11 mouse cellular contexts compared by ENCODE assay signal in the genomic region with DNA sequence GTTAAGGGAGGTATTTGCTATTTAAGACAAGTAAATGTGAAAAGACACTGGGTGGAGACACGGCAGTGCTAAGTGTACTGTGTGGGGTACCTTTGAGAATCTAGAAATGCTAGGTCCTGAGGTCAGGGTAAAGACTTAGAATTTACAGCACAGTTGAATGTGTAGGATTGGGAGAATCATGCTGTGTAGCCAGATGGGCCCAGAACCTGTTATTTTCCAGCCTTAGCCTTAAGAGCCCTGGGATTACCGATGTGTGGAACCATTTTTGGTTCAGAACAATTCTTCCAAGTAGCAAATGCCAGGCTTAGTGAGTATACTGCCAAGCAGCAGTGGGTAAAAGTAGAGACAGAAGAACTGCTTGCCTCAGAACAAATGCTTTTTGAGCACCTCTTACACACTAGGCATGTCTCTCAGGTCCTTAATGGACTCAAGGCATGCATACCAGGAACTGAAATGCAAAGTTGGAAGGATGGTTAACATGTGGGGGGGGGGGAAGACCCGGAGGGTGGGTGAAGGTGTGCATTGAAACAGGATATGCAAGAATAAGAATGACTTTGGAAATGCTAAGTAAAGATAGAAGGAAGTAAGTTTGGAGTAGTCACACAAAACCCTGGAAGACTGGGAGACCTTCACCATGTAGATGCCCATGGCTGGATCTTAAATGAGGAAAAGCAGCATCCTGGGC. TPM values are rescaled to one million over a fixed set of nuclear protein-coding genes. Genes with fewer than 3 reads are reported as not detected.
DNase-seq lines count a peak whose midpoint lies in the region; ATAC-seq and TF ChIP-seq lines count a peak whose summit lies in the region.
"Had no signal": no experiment of that assay in that cellular context is flagged by ENCODE, and none has a peak within 500 bp of the region (broad histone marks: within the 10 kb centered on the region; RNA-seq: fewer than 3 reads in every experiment).

No protein-coding gene starts in this region.

- H3K27me3 ChIP-seq in CH12.LX (replicated peaks): no peaks in the 10 kb centered on the region
- no peaks in the 10 kb centered on the region for H3K27me3 ChIP-seq in forebrain, embryonic 14.5 days (replicated peaks; ENCODE audit: control insufficient read depth, insufficient read depth, low read length)
- no peaks in the 10 kb centered on the region for H3K27me3 ChIP-seq in liver, embryonic 15.5 days

- TF ChIP-seq RAD21 in CH12.LX (IDR thresholded peaks at IDR 0.05; ENCODE audit: low read depth, low read length): no peak

- peak overlapping the region; percentile 94 for H3K9ac ChIP-seq in CH12.LX (ENCODE audit: insufficient read depth, low read depth)
- H3K9ac ChIP-seq in forebrain, embryonic 14.5 days (ENCODE audit: low read length): peak overlapping the region; percentile 97
- peak overlapping the region; percentile 86; the same call in 1 of the 2 replicates for H3K9ac ChIP-seq in liver, embryonic 15.5 days

- peak overlapping the region; percentile 97; the same call in 1 of the 2 replicates for H3K27ac ChIP-seq in gastrocnemius, adult 2 months
- H3K27ac ChIP-seq in CH12.LX (ENCODE audit: insufficient read depth, low read depth): no peak overlapping the region
- no peak overlapping the region for H3K27ac ChIP-seq in forebrain, embryonic 14.5 days (ENCODE audit: low read depth, low read length)
- no peak overlapping the region for H3K27ac ChIP-seq in liver, embryonic 15.5 days (replicated peaks)

- H3K36me3 ChIP-seq in CH12.LX (replicated peaks in 1 of 2; ENCODE audit: control insufficient read depth in 1 of 2, insufficient read depth in 1 of 2, low read length in 1 of 2): peaks cover 41 to 59% of the 10 kb centered on the region in 2 experiments
- H3K36me3 ChIP-seq in forebrain, embryonic 14.5 days (ENCODE audit: control insufficient read depth, insufficient read depth, low read length): peaks cover 39% of the 10 kb centered on the region
- H3K36me3 ChIP-seq in liver, embryonic 15.5 days (replicated peaks): peaks cover 46% of the 10 kb centered on the region

- H3K9me3 ChIP-seq in CH12.LX (replicated peaks; ENCODE audit: low read length): no peaks in the 10 kb centered on the region
- H3K9me3 ChIP-seq in forebrain, embryonic 14.5 days (replicated peaks; ENCODE audit: control insufficient read depth, low read length): no peaks in the 10 kb centered on the region
- no peaks in the 10 kb centered on the region for H3K9me3 ChIP-seq in liver, embryonic 15.5 days (replicated peaks)

- ATAC-seq in forebrain, embryonic 14.5 days: no peak
- ATAC-seq in liver, embryonic 15.5 days (ENCODE audit: insufficient read depth): no peak

- dilution Hi-C loops in CH12.LX (cut with MboI; ENCODE audit: extremely low pct_ligation_motif_present, extremely low pct_unique_long_range_greater_than_20kb, low sequenced_read_pairs): no loop called here

- H3K4me3 ChIP-seq in gastrocnemius, adult 2 months: peak overlapping the region; percentile 79
- H3K4me3 ChIP-seq in CH12.LX (replicated peaks in 1 of 3; ENCODE audit: low read depth in 2 of 3, low read length in 2 of 3, poor library complexity in 1 of 3): peak overlapping the region; percentile 74 to 85 (median 83)
- peak overlapping the region; percentile 88 for H3K4me3 ChIP-seq in forebrain, embryonic 14.5 days (ENCODE audit: low read depth, low read length)
- peak overlapping the region; percentile 72 for H3K4me3 ChIP-seq in liver, embryonic 15.5 days (replicated peaks)

- H3K4me1 ChIP-seq in CH12.LX (ENCODE audit: control insufficient read depth in 1 of 2, insufficient read depth in 2 of 2): peaks cover 0 to 31% of the 10 kb centered on the region in 2 experiments; a peak in 2 of 4 replicates
- peaks cover 8% of the 10 kb centered on the region; the same call in 1 of the 2 replicates for H3K4me1 ChIP-seq in forebrain, embryonic 14.5 days (ENCODE audit: control insufficient read depth, insufficient read depth, low read length)
- H3K4me1 ChIP-seq in liver, embryonic 15.5 days (replicated peaks): peaks cover 25% of the 10 kb centered on the region

- H3K4me2 ChIP-seq in CH12.LX (ENCODE audit: insufficient read depth, low read depth, poor library complexity, severe bottlenecking): peak overlapping the region; percentile 60
- peak overlapping the region; percentile 90 for H3K4me2 ChIP-seq in forebrain, embryonic 14.5 days (ENCODE audit: low read length)
- H3K4me2 ChIP-seq in liver, embryonic 15.5 days: peak overlapping the region; percentile 87

- intact Hi-C loops in gastrocnemius, adult 2 months (cut with DNase I): loop anchor here (2.0 kb wide), 1 partner anchor 22 kb away; no protein-coding TSS in a partner anchor

- no peak for TF ChIP-seq CTCF in gastrocnemius, adult 2 months (IDR thresholded peaks at IDR 0.05)
- no peak for TF ChIP-seq CTCF in CH12.LX (conservative IDR thresholded peaks at IDR 0.05 in 1 of 2, IDR thresholded peaks at IDR 0.05 in 1 of 2; ENCODE audit: low read depth in 2 of 2, low read length in 2 of 2)

- TF ChIP-seq EP300 in CH12.LX (IDR thresholded peaks at IDR 0.05; ENCODE audit: low read length): no peak

- TF ChIP-seq POLR2A in CH12.LX (IDR thresholded peaks at IDR 0.05; ENCODE audit: low read depth, low read length): no peak

- peaks cover 25% of the 10 kb centered on the region for H3K79me2 ChIP-seq in CH12.LX (replicated peaks; ENCODE audit: control insufficient read depth, extremely low read depth, insufficient read depth, poor library complexity, severe bottlenecking)

- WGBS in forebrain, embryonic 14.5 days: 78% methylated on average over 3 of the region's 3 CpGs
- 56% methylated on average over 3 of the region's 3 CpGs for WGBS in liver, embryonic 15.5 days (ENCODE audit: insufficient replicate concordance)

- in situ Hi-C loops in CH12.LX (cut with MboI; ENCODE audit: low pct_ligation_motif_present, low pct_unique_long_range_greater_than_20kb, low sequenced_read_pairs): no loop called here

- DNase-seq in gastrocnemius, adult 2 months: no peak
- DNase-seq in gastrocnemius, postnatal 4 days (ENCODE audit: low spot score in 2 of 2): no peak
- DNase-seq in CH12.LX (ENCODE audit: extremely low read depth): no peak
- DNase-seq in forebrain, embryonic 14.5 days (ENCODE audit: low spot score): no peak
- no peak for DNase-seq in frontal cortex, postnatal 25 days (ENCODE audit: low spot score in 2 of 2)
- DNase-seq in spleen, postnatal 36 days (ENCODE audit: low spot score in 2 of 2): no peak
- DNase-seq in lung, postnatal 4 days: no peak
- DNase-seq: thymus, postnatal 4 days had no signal

TF ChIP-seq in CH12.LX, 34 proteins besides CTCF, POLR2A, EP300 and RAD21 (continues in another document):
- TF ChIP-seq CHD2 (IDR thresholded peaks at IDR 0.05; ENCODE audit: low read length) (no peak), ETS1 (conservative IDR thresholded peaks at IDR 0.05; ENCODE audit: low read depth, low read length) (no peak), BHLHE40 (IDR thresholded peaks at IDR 0.05; ENCODE audit: low read depth, low read length) (no peak), HCFC1 (IDR thresholded peaks at IDR 0.05; ENCODE audit: low read depth, low read length) (no peak), KAT2A (IDR thresholded peaks at IDR 0.05; ENCODE audit: insufficient replicate concordance, low read length) (no peak), CHD1 (IDR thresholded peaks at IDR 0.05; ENCODE audit: low read depth, low read length) (no peak), MAX (IDR thresholded peaks at IDR 0.05; ENCODE audit: low read length) (no peak), USF1 (IDR thresholded peaks at IDR 0.05; ENCODE audit: low read depth, low read length) (no peak), ELF1 (IDR thresholded peaks at IDR 0.05; ENCODE audit: low read depth, low read length) (no peak)

RNA-seq across cellular contexts. Expression of gene Poldip2, which starts 1.3 kb away (rescaled TPM):
- 100 to 1,000 TPM in 1 of 2 experiments, 10 to 100 TPM in 1; 98.0 to 113 TPM for total RNA-seq in gastrocnemius, adult 2 months (2021)
- 100 to 1,000 TPM in 1 of 2 experiments, 10 to 100 TPM in 1; 96.8 to 114 TPM for total RNA-seq in gastrocnemius, postnatal 4 days (2021)
- total RNA-seq in CH12.LX (2012; rRNA removed) (103 and 119 TPM in 2 replicates), CH12.LX (2014; rRNA removed) (93.5 and 102 TPM in 2 replicates)
- polyA plus RNA-seq in CH12.LX (2012; ENCODE audit: insufficient read length, low read depth): 144 and 151 TPM in 2 replicates
- 185 TPM in 2 replicates for polyA plus RNA-seq in forebrain, embryonic 14.5 days (2014; fragmentation: Nextera tagmentation; extraction: Ambion mirVana)
- polyA plus RNA-seq in liver, embryonic 15.5 days (2015; fragmentation: Nextera tagmentation; extraction: Ambion mirVana): 61.4 and 66.3 TPM in 2 replicates

RNA-seq across cellular contexts. Expression of gene Tmem199, which starts 1.3 kb away (rescaled TPM):
- total RNA-seq in gastrocnemius, adult 2 months (2021): 10 to 100 TPM; 11.9 to 13.0 TPM
- total RNA-seq in gastrocnemius, postnatal 4 days (2021): 10 to 100 TPM; 12.6 to 14.7 TPM
- total RNA-seq in CH12.LX (2012; rRNA removed): 80.4 and 93.6 TPM in 2 replicates
- 109 and 118 TPM in 2 replicates for total RNA-seq in CH12.LX (2014; rRNA removed)
- 67.3 and 75.5 TPM in 2 replicates for polyA plus RNA-seq in CH12.LX (2012; ENCODE audit: insufficient read length, low read depth)
- 93.1 and 93.2 TPM in 2 replicates for polyA plus RNA-seq in forebrain, embryonic 14.5 days (2014; fragmentation: Nextera tagmentation; extraction: Ambion mirVana)
- polyA plus RNA-seq in liver, embryonic 15.5 days (2015; fragmentation: Nextera tagmentation; extraction: Ambion mirVana): 20.0 and 20.4 TPM in 2 replicates

RNA-seq across cellular contexts. Expression of gene Sebox, which starts 10.0 kb away (rescaled TPM):
- not detected for total RNA-seq in gastrocnemius, adult 2 months (2021)
- not detected for total RNA-seq in gastrocnemius, postnatal 4 days (2021)
- total RNA-seq in CH12.LX (2012; rRNA removed): not detected in 2 replicates
- not detected in 2 replicates for total RNA-seq in CH12.LX (2014; rRNA removed)
- polyA plus RNA-seq in CH12.LX (2012; ENCODE audit: insufficient read length, low read depth): not detected in 2 replicates
- 0.66 and 0.72 TPM in 2 replicates for polyA plus RNA-seq in forebrain, embryonic 14.5 days (2014; fragmentation: Nextera tagmentation; extraction: Ambion mirVana)
- polyA plus RNA-seq in liver, embryonic 15.5 days (2015; fragmentation: Nextera tagmentation; extraction: Ambion mirVana): 0.25 and 0.29 TPM in 2 replicates
- total RNA-seq: common myeloid progenitor, adult 5-6 weeks; megakaryocyte progenitor cell, adult 5-6 weeks had no signal

RNA-seq across cellular contexts. Expression of gene Vtn, which starts 14.4 kb away (rescaled TPM):
- 10 to 100 TPM; 11.7 to 14.5 TPM for total RNA-seq in gastrocnemius, adult 2 months (2021)
- total RNA-seq in gastrocnemius, postnatal 4 days (2021): 10 to 100 TPM; 23.8 to 27.4 TPM
- total RNA-seq in CH12.LX (2012; rRNA removed): not detected in 2 replicates
- total RNA-seq in CH12.LX (2014; rRNA removed): not detected in 2 replicates
- polyA plus RNA-seq in CH12.LX (2012; ENCODE audit: insufficient read length, low read depth): not detected in 2 replicates
- polyA plus RNA-seq in forebrain, embryonic 14.5 days (2014; fragmentation: Nextera tagmentation; extraction: Ambion mirVana): 88.4 and 120 TPM in 2 replicates
- 675 and 834 TPM in 2 replicates for polyA plus RNA-seq in liver, embryonic 15.5 days (2015; fragmentation: Nextera tagmentation; extraction: Ambion mirVana)
- total RNA-seq: common myeloid progenitor, adult 5-6 weeks; megakaryocyte progenitor cell, adult 5-6 weeks had no signal

RNA-seq across cellular contexts. Expression of gene Sarm1, which starts 15.7 kb away (rescaled TPM):
- total RNA-seq in gastrocnemius, adult 2 months (2021): under 1 TPM; 0.64 to 0.71 TPM
- total RNA-seq in gastrocnemius, postnatal 4 days (2021): 1 to 10 TPM in 1 of 2 experiments, under 1 TPM in 1; 0.93 to 1.2 TPM
- 0.55 and 0.84 TPM in 2 replicates for total RNA-seq in CH12.LX (2012; rRNA removed)
- 0.31 and 0.50 TPM in 2 replicates for total RNA-seq in CH12.LX (2014; rRNA removed)
- polyA plus RNA-seq in CH12.LX (2012; ENCODE audit: insufficient read length, low read depth): 0.94 and 1.1 TPM in 2 replicates
- polyA plus RNA-seq in forebrain, embryonic 14.5 days (2014; fragmentation: Nextera tagmentation; extraction: Ambion mirVana): 34.9 and 45.6 TPM in 2 replicates
- 0.17 and 0.20 TPM in 2 replicates for polyA plus RNA-seq in liver, embryonic 15.5 days (2015; fragmentation: Nextera tagmentation; extraction: Ambion mirVana)
- total RNA-seq: common myeloid progenitor, adult 5-6 weeks had no signal

Comparison
In these comparisons a context has a peak if more than half of its experiments do, and no peak if none do; other contexts are left out.
1. RNA of gene Tmem199, which starts 1.3 kb away (total RNA-seq): 80.4 to 118 TPM in CH12.LX; 12.6 to 14.7 TPM in gastrocnemius, postnatal 4 days and 11.9 to 13.0 TPM in gastrocnemius, adult 2 months; every median in the first group is over 4 times any median in the second.
2. Peak in every context shown above with its lines, with median percentiles within 50 percentile points of each other: H3K4me3 ChIP-seq, H3K4me2 ChIP-seq and H3K9ac ChIP-seq.